Mouse (Mus musculus) kidney, postnatal 10 days (tissue): ENCODE data around the gene Clmn.
A peak's percentile ranks its signal among the peaks of the same experiment; 100 is the strongest.
"Not testable (repeated sequence)": the region's sequence is repeated elsewhere in the genome, so short reads cannot be mapped to it uniquely, and the experiment has no call there.

Experiments
- DNase-seq: peaks from one replicate; pipeline ENCODE4 v3.0.0; 2021; ENCODE audit warnings: mixed read lengths

The Clmn gene

DNA sequence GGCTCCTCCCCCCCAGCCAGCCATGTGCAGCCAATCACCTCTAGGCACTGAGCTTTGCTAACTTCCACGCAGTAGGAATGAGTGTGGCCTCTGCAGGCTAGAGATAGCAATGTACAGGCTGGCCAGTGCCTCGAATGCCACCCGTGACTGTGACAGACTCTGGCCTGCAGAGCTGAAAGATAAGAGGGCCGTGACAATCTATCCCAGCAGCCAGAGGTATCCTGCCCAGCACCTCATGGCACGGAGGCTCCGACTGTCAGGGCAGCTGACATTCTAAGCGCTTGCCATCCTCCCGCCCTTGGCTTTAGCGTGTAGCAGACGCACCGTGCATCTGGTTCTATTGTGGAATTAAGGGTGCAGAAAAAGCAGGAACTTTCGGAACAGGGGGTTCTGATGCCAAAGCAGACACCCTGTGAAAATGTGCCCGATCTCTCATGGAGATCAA, 26.9 kb downstream of the Clmn start:
- no peak for DNase-seq

DNA sequence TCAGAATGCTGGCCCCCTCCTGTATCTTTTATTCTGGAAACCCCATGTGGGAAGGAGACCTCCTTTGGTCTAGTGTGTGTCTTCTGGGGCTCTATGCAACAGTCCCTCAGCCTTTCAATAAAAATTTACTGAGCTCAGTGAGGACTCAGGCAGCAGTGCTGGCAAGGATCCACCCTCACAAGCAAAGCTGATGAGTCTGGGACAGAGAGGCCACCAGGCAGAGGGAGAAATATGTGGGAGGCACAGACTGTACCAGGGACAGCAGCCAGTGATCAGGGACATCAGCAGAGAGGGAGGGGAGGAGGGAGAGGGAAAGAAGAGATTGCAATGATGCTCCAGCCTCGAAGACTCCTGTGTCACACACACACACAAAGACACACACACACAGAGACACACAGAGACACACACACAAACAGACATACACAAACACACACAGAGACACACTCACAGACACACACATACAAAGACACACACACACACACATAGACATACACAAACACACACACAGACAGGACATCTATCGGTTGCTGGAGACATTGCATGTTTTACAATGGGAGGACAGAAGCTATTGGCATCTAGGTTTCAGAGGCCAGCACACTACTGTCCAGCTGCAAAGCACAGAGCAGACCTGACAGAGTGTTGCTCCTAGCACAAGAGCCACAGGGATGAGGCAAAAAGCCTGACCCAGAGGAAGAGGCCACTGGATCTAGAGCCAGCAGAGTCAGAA, 27.6 kb downstream of the Clmn start:
- peak; percentile 74 for DNase-seq

DNA sequence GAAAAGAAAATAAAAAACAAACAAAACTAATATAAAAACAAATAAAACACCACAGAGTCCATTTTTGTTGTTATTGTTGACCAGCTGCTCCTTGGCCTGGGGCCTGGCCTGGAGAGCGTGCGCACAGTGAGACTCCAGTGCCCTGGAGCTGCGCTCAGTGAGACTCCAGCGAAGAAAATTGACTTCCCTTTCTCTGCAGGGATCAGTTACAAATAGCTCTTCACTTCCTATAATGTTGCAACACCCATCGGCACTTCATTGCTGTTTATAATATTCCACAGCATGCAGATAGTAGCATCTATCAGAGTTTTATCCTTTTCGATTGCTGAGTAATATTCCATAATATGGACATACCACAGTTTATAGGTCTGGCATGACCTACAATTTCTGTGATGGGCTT, 28.6 kb downstream of the Clmn start:
- no peak for DNase-seq

DNA sequence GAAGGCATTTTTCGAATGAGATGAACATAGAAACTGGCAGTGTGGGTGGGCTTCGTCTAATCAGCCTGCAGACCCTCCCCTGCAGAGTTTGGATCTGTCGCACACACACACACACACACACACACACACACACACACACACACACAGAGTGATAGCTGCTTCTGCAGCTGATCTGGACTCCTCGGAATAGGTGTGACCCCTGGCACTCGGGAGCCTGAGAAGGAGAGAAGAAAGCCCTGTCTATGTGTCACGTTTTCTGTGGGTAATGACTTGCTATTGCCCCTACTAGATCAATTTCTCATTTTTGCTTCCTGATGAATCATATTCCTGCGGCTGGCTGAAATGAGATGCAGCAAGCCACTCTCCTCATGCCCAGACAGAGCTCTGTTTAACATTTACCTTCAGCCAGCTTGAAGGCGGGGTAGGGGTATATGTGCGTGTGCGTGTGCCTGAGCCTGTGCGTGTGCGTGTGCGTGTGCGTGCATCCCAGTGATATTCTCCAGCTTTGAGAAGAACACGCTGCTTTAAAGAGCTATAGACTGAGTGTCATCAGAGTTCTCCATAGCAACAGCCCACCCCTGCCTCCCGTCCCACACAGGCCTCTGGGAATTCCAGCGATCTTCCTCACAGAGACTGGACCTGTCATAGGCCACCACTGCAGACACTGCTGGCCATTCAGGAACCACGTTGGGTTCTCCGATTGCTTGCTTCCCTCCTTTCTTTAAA, 29.3 kb downstream of the Clmn start:
- no peak for DNase-seq

DNA sequence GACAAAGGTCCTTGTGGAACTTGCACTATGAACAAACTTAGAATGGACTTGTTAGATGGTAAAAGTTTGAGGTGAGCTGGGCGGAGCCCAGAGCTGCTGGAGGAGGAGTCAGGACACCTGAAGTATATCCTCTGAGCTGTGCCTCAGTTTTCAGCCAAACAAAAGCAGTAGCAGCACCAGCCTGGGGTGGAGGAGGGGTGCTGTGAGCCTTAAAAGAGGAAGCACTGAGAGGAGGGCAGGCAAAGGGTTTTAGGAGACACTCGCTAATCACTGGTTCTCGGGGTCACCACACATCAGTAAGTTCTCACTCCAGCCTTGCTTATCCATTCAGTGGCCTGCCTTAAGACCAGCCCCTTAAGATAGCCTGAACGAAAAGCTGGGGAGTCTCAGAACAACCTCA, 30.1 kb downstream of the Clmn start:
- no peak for DNase-seq

DNA sequence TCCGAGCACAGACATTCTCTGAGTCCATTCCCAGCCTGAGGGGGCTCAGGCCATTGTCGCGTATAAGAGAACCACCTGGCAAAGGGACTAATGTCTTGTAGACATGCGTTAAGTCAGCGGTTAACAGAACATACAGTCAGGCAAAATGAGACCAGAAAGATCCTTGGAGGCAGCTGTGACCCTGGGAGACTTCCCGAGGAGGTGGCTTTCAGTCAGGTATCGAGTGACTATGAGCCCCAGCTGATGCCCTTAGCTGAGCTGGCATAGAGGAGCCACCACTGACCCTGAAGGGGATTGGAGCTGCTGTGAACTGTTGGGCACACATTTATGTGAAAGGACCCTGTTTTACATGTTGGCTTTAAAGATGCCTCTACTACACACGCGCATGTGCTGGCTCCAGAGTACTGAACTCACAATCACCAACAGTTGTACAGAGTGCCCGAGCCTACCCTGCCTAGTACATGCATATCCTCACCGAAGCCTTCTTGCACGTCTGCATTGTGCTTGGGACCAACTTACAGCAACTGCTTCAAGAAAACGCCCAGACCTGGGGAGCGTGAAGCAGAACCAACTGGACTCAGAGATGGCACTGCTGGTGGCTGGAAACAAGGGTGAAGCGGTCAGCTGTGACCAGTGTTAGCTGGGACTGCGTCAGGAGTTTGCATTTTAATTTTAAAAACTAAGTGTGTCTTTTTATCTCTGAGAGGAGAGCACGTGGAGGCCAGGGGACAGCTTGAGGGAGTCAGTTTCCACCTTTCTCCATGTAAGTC, 34.0 kb downstream of the Clmn start:
- DNase-seq = peak; percentile 55

DNA sequence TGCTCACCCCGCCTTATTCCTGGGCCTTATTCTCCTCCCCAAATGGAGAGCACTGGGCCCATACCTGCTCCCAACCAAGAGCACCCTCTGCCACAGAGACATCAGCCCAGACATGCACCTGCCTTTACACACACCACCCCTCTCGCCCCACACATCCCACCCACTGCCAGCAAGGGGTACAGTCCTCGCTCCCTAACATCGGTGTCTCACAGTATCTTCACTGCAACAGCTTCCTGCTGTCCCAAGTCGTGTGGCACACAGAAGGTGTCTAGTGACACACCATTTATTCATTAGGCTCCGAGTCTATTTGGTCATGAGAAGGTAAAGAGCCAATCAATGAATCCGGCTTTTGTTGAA, 34.6 kb downstream of the Clmn start:
- no peak for DNase-seq

DNA sequence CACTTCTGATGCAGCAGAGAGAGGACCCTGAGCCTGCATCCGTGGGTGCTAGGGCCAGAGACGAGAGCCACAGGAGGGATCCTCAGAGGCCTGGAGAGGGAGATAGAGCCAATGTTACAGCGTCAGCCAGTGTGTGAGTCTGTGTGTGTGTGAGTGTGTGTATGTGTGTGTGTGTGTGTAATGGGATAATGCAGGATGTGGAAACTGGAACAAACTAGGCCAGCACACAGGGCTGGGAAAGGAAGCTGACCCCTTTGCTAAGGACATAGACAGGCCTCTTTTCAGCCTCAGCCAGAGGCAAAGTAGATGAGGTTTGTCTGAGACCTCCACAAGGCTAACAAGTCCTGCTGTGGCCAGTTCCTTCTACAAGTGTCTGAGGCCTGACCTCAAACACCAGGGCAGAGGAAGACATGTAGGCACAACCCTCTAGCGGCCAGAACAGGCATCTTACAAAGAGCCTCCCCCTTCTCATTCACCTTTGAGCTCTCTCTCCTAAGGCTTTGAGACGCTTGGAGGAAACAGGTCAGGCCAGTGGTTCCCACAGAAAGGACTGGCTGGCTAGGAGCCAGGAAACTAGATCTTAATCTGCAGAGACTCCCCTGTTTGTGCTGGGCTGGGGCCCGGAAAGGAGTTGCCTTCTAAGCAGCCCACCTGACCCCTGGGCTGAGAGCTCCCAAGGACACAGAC, 35.1 kb downstream of the Clmn start:
- peak; percentile 89 for DNase-seq

DNA sequence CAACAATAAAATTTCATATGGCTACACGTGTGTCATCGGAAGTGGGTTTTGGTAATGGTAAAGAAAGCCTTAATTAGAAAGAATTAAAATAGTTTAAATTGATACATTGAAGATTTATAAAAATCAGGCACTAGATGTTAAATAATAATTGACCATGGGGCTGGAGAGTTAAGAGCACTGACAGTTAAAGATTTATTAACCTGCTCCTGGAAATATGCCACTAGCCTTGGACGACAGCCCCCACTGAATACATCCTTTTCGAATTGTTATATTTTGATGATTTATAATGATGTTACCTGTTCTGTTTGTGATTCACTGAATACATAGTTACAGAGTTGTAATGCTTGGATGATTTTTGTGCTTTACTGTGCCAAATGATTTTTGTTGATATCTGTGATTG, 35.9 kb downstream of the Clmn start:
- DNase-seq = not testable (repeated sequence)

DNA sequence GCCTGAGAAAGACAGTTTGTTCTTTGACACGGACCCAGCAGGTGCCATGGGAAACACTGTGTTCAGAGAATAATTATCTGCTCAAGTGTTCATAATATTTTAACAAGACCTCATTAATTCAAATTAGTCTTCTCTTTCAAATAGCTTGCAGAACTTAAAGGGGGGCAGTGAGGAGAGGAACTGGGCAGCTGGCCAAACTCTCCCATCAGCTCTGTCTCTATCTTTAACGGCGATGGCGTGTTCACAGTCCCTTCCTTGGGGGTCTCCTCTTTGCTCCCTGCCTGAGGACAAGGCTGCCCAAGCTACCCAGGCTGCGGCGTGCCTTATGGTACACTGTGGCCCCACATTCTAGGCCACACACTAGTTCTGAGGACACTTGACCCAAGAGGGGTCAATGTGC, 37.2 kb downstream of the Clmn start:
- DNase-seq = peak; percentile 52

DNA sequence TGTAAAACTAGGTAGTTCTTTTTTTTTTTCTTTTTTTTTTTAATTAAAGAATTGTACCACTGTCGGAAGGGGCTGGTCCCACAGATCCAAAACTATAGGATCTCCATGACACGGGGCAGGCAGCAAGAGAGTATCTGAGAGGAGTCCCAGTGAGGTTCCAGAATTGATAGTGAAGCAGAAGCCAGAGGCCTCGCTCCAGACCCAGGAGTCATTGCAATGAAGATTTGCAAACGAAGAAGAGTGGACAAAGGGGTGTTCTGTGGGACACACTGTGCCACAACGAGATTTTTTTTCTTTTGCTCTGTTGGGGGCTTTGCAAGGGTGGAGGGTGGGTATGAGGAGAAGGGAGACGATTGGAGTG, 40.0 kb downstream of the Clmn start:
- DNase-seq = no peak

DNA sequence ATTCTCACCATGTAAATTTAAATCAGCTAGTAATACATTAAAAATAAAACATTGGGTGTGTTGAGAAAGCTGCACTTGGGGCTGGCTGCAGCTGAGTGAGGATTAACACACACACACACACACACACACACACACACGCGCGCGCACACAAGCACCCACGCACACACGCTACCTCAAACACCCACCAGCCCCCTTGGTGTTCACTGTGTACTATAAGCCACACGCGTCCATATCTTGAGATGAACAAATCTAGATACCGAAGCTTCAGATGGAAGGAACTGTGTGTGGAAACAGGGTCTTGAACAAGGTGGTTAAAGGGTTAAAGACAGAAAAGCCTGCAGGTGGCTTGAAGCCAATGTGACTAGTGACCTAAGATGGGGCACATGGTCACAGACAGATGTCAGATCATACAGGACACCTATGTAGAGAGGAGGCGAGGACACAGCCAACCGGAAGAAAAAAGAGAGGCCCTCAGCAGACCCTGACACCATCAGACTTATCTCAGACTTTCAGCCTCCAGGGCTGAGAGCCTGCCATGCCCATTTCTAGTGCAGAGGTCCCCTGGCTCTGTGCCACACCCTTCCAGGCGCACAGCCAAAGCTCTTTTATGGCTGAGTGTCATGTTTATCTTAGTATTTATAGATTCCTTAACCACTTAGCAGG, 40.5 kb downstream of the Clmn start:
- DNase-seq = peak; percentile 93

DNA sequence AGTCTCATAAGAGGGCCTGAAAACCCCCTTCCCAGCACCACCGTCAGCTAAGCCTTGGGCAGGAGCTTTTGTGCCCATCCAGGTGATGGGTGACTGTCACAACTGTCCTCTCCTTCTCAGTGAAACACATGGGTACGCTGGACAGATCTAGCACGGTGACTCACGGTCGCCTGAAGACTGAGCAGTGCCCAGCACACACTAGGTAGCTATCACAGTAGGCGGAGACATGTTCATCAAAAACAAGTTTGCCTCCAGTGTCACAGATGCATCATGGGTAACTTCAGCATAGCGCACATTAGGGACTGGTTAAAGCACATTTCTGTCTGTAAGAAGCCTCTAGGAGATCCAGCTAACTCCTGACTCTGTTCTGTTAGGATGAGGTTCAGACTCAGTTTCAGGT, 41.2 kb downstream of the Clmn start:
- no peak for DNase-seq

DNA sequence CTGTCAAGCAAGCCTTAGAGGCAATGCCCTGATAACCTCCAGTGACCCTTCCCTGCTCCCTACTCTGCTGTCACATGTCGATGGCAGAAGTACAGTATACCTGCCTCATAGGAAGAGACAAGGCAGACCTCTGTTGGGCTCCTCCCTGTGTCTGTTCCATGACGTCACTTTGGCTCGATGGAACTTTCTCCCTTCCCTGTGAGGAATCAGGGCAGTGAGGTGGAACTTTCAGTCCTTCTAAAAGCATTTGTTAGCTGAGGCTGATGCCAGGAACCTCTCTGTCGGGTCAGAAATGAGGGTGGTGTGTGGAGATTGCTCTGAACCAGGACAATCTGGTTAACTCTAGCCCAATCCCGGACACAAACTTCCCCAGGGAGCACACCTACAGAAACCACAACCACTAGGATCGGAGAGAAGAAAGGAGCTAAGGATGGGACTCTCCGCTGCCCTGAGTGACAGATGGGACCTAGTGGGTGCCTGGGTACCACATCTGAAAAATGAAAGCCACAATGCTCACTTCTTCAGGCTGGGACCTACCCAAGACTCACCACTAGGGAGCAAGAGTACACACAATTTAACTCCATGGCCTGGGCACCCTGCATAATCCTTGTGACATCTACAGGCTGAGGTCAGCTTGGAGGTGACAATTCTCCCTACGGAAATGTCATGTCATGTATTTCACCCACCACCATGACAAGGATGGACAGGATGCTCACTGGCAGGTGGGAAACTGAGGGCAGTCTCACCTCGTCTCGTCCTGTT, 41.9 kb downstream of the Clmn start:
- DNase-seq = peak; percentile 43

DNA sequence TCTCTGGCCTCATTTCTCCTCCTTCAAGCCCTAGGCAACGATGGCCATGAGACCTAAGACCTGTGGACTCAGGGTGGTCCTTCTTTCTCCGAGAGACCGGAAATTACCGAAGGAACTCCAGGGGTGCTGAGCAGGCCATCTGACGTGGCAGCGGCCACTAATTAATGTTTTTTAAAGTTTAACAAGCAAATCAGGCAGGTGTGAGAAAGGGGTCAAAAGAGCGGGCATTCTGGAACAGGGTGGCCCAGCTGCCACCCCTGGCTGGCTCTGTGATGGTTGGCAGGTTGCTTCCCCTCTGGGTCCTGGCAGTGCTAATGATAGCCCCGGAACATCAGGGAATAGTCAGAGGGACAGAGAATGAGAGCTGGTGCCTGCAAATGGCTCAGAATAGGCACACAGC, 42.7 kb downstream of the Clmn start:
- peak; percentile 63 for DNase-seq

DNA sequence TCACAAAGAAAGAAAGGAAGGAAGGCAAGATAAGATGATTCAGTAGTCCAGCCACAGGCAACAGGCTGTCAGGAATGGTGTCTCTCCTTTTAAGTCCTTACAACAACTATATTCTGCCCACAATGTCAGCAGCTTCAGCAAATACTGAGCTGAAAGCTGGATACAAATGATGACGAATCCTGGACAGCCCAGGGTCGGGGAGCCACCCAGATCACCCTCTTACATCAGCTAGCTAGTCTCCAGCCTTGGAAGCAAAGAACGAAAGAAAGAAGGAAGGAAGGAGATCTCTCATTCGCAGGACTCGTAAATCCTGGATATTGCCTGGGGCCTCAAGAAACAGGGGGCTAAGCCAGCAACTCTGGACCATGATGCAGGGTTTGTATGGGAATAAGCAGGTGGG, 44.8 kb downstream of the Clmn start:
- no peak for DNase-seq

DNA sequence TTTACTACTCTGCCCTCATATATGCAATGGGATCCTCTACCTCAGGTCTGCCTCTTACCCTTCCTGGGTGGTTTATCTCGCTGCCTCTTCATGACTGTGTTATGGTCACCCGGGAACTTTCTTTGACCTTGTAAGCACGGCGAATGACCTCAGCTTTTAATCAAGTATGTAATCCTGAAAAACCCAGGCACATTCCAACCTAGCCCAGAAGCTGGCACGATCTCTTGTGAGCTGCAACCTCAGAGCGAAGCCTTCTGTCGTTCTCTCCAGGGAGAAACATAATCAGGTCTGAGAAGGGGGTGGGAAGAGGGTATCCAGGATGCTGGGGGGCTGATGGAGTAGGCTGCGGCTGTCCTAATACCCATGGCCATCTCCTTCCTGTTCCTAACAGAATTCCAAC, 45.8 kb downstream of the Clmn start:
- DNase-seq = no peak

DNA sequence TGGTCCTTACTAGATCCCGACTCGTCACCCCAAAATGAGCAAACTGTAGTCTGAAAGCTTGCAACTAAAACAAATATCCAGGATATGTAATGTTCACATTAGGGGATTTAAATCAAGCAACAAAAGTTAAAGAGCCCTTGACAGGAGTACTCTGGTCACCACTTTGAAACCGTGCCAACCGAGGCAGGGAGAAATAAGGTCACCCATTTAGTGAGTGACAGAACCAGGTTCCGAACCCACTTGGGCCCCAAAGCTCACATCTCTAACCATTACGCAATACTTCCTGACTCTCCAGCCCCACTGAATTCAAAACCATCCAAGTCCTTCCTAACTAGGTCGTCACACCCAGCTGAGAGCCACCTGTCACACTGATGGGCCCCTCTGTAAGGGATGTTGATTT, 46.8 kb downstream of the Clmn start:
- no peak for DNase-seq

DNA sequence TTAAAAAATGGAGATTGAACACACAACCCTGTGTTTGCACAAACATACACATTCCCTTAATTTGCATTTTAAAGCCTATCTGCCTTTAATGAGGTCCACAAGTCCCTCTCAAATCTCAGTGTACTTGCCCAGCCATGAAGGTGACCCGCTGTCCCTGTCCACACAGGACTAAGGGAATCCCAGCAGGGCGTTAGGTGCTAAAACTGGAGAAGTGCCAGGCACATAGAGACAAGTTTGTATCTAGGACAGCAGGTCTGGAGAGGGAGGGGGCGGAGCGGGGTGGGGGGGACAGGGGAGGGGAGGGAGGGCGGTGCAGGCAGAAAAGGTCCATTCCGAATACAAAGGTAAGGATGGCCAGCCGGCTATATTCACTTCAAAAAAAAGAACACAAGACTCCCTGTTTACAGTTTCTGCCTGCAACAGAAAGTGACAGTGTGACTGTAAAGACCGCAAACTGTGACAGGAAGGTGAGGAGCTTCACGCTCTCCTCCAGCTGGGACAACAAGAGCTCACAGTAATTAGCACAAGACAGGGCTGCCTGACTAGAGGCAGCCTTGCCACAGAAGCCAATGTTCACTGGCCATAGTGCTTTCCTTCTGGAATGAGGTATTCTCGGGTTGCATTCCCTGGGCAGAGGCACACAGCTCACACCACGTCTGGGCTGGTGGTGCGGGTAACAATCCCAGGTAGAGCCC, 47.6 kb downstream of the Clmn start:
- DNase-seq = peak; percentile 63

DNA sequence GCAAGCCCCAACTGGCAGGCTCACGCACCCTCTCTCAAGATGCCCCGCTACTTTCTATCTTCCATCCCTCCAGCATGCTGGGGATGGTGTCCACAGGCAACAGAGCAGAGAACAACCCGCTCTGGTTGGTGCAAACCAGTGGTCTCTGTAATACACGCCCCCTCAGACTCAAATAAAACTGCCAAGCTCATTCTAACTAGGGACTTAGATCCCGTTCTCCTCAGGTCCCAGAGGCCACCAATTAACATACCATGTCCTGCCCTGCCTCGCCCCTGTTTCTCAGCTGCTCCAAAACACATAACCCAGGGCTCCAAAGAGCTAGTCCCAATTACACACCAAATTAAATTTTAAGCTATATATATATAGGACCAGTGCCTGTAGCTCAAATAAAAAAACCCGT, 50.6 kb downstream of the Clmn start:
- no peak for DNase-seq

DNA sequence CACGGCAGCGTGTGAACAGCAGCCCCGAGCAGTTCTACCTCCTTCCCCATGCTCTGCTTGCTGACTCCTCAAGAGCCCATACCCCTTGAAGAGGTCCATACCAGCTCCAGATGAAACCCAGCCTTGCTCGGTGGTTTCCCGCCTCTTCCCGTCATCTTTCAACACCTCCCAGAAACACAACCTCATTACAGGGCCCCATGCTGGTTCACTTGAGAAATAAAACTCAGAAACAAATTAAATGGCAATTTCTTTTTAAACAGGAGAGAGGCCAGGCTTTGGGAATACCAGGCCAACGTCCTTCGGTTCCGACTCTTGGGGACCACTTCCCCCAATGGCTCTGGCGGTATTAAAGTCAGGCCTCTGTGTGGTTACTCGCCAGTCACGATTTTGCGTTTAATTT, 51.1 kb downstream of the Clmn start:
- no peak for DNase-seq
